Mouse (Mus musculus): ENCODE results near the gene Chn1. TPM values are rescaled to one million over a fixed set of nuclear protein-coding genes. Genes with fewer than 3 reads are reported as not detected.

Chn1 gene
- polyA plus RNA-seq, 1 experiment, result 23.7 TPM

- H3K27ac ChIP-seq (ENCODE audit: insufficient read depth, low read depth, low read length), result no peak overlapping the region
- no peak overlapping the region for H3K4me3 ChIP-seq (ENCODE audit: insufficient read depth, low read depth, low read length)
- no peaks in the 10 kb centered on the region for H3K36me3 ChIP-seq (ENCODE audit: control insufficient read depth, insufficient read depth, low read length)
- TF ChIP-seq POLR2A (IDR thresholded peaks at IDR 0.05; ENCODE audit: low read depth, low read length) (no peak), CTCF (conservative IDR thresholded peaks at IDR 0.05; ENCODE audit: insufficient read depth, insufficient read length, low read depth, low read length) (no peak)
- 74% methylated on average over 2 of the region's 2 CpGs for WGBS
- no peak for DNase-seq
- no peaks in the 10 kb centered on the region for H3K27me3 ChIP-seq (replicated peaks; ENCODE audit: control insufficient read depth, insufficient read depth, low read length)
- H3K4me1 ChIP-seq (ENCODE audit: control insufficient read depth, insufficient read depth, low read length), result 0 out of 2 replicates have a peak, but pooled peaks cover 7% of the 10 kb centered on the region
Observed at GRCm38 (mm10) chr2:73607146-73607545, 168.0 kb downstream of the Chn1 start.

GRCm38 (mm10) chr2:73606616-73607015 is 168.5 kb downstream of the Chn1 start:
- Histone ChIP-seq H3K4me1 (ENCODE audit: control insufficient read depth, insufficient read depth, low read length) (0 out of 2 replicates have a peak, but pooled peaks cover 7% of the 10 kb centered on the region), H3K27ac (ENCODE audit: insufficient read depth, low read depth, low read length) (no peak overlapping the region), H3K27me3 (replicated peaks; ENCODE audit: control insufficient read depth, insufficient read depth, low read length) (no peaks in the 10 kb centered on the region), H3K4me3 (ENCODE audit: insufficient read depth, low read depth, low read length) (no peak overlapping the region), H3K36me3 (ENCODE audit: control insufficient read depth, insufficient read depth, low read length) (no peaks in the 10 kb centered on the region)
- WGBS, result 91% methylated on average over 6 of the region's 6 CpGs
- DNase-seq, result no peak
- TF ChIP-seq POLR2A (IDR thresholded peaks at IDR 0.05; ENCODE audit: low read depth, low read length) (no peak), CTCF (conservative IDR thresholded peaks at IDR 0.05; ENCODE audit: insufficient read depth, insufficient read length, low read depth, low read length) (no peak)

GRCm38 (mm10) chr2:73605077-73605476 is 170.1 kb downstream of the Chn1 start:
- peak; percentile 64 for DNase-seq
- 40% methylated on average over 8 of the region's 8 CpGs for WGBS
- no peak overlapping the region for H3K27ac ChIP-seq (ENCODE audit: insufficient read depth, low read depth, low read length)
- H3K27me3 ChIP-seq (replicated peaks; ENCODE audit: control insufficient read depth, insufficient read depth, low read length), result no peaks in the 10 kb centered on the region
- 0 out of 2 replicates have a peak, but pooled peaks cover 7% of the 10 kb centered on the region for H3K4me1 ChIP-seq (ENCODE audit: control insufficient read depth, insufficient read depth, low read length)
- no peak overlapping the region for H3K4me3 ChIP-seq (ENCODE audit: insufficient read depth, low read depth, low read length)
- TF ChIP-seq POLR2A (IDR thresholded peaks at IDR 0.05; ENCODE audit: low read depth, low read length) (no peak), CTCF (conservative IDR thresholded peaks at IDR 0.05; ENCODE audit: insufficient read depth, insufficient read length, low read depth, low read length) (no peak)
- no peaks in the 10 kb centered on the region for H3K36me3 ChIP-seq (ENCODE audit: control insufficient read depth, insufficient read depth, low read length)

- Histone ChIP-seq H3K27me3 (replicated peaks; ENCODE audit: control insufficient read depth, insufficient read depth, low read length) (no peaks in the 10 kb centered on the region), H3K4me1 (ENCODE audit: control insufficient read depth, insufficient read depth, low read length) (0 out of 2 replicates have a peak, but pooled peaks cover 4% of the 10 kb centered on the region), H3K36me3 (ENCODE audit: control insufficient read depth, insufficient read depth, low read length) (no peaks in the 10 kb centered on the region), H3K27ac (ENCODE audit: insufficient read depth, low read depth, low read length) (no peak overlapping the region), H3K4me3 (ENCODE audit: insufficient read depth, low read depth, low read length) (no peak overlapping the region)
- no peak for DNase-seq
- 86% methylated on average over 2 of the region's 2 CpGs for WGBS
- TF ChIP-seq POLR2A (IDR thresholded peaks at IDR 0.05; ENCODE audit: low read depth, low read length) (no peak), CTCF (conservative IDR thresholded peaks at IDR 0.05; ENCODE audit: insufficient read depth, insufficient read length, low read depth, low read length) (no peak)
Observed at GRCm38 (mm10) chr2:73604579-73604978, 170.6 kb downstream of the Chn1 start.

- Histone ChIP-seq H3K27ac (ENCODE audit: insufficient read depth, low read depth, low read length) (no peak overlapping the region), H3K36me3 (ENCODE audit: control insufficient read depth, insufficient read depth, low read length) (no peaks in the 10 kb centered on the region), H3K27me3 (replicated peaks; ENCODE audit: control insufficient read depth, insufficient read depth, low read length) (no peaks in the 10 kb centered on the region), H3K4me1 (ENCODE audit: control insufficient read depth, insufficient read depth, low read length) (no peaks in the 10 kb centered on the region), H3K4me3 (ENCODE audit: insufficient read depth, low read depth, low read length) (no peak overlapping the region)
- no peak for DNase-seq
- no peak for TF ChIP-seq POLR2A (IDR thresholded peaks at IDR 0.05; ENCODE audit: low read depth, low read length)
- no peak for TF ChIP-seq CTCF (conservative IDR thresholded peaks at IDR 0.05; ENCODE audit: insufficient read depth, insufficient read length, low read depth, low read length)
- WGBS, result 52% methylated on average over 2 of the region's 2 CpGs
Observed at GRCm38 (mm10) chr2:73600650-73601049, 174.5 kb downstream of the Chn1 start.

- no peak for DNase-seq
- 96% methylated on average over 11 of the region's 11 CpGs for WGBS
- no peak for TF ChIP-seq POLR2A (IDR thresholded peaks at IDR 0.05; ENCODE audit: low read depth, low read length)
- TF ChIP-seq CTCF (conservative IDR thresholded peaks at IDR 0.05; ENCODE audit: insufficient read depth, insufficient read length, low read depth, low read length), result no peak
- H3K27ac ChIP-seq (ENCODE audit: insufficient read depth, low read depth, low read length), result no peak overlapping the region
- H3K27me3 ChIP-seq (replicated peaks; ENCODE audit: control insufficient read depth, insufficient read depth, low read length), result no peaks in the 10 kb centered on the region
- H3K4me1 ChIP-seq (ENCODE audit: control insufficient read depth, insufficient read depth, low read length), result no peaks in the 10 kb centered on the region
- no peaks in the 10 kb centered on the region for H3K36me3 ChIP-seq (ENCODE audit: control insufficient read depth, insufficient read depth, low read length)
- H3K4me3 ChIP-seq (ENCODE audit: insufficient read depth, low read depth, low read length), result no peak overlapping the region
Observed at GRCm38 (mm10) chr2:73597772-73598171, 177.4 kb downstream of the Chn1 start.

- DNase-seq, result no peak
- Histone ChIP-seq H3K4me1 (ENCODE audit: control insufficient read depth, insufficient read depth, low read length) (no peaks in the 10 kb centered on the region), H3K36me3 (ENCODE audit: control insufficient read depth, insufficient read depth, low read length) (no peaks in the 10 kb centered on the region), H3K4me3 (ENCODE audit: insufficient read depth, low read depth, low read length) (no peak overlapping the region), H3K27ac (ENCODE audit: insufficient read depth, low read depth, low read length) (no peak overlapping the region), H3K27me3 (replicated peaks; ENCODE audit: control insufficient read depth, insufficient read depth, low read length) (no peaks in the 10 kb centered on the region)
- no peak for TF ChIP-seq CTCF (conservative IDR thresholded peaks at IDR 0.05; ENCODE audit: insufficient read depth, insufficient read length, low read depth, low read length)
- TF ChIP-seq POLR2A (IDR thresholded peaks at IDR 0.05; ENCODE audit: low read depth, low read length), result no peak
- WGBS, result 18% methylated on average over 9 of the region's 9 CpGs
Observed at GRCm38 (mm10) chr2:73596786-73597185, 178.4 kb downstream of the Chn1 start.

Measured in kidney, adult 2 months (tissue).